Mouse (Mus musculus): ENCODE results near the gene Pebp1.

Pebp1 gene

DNA sequence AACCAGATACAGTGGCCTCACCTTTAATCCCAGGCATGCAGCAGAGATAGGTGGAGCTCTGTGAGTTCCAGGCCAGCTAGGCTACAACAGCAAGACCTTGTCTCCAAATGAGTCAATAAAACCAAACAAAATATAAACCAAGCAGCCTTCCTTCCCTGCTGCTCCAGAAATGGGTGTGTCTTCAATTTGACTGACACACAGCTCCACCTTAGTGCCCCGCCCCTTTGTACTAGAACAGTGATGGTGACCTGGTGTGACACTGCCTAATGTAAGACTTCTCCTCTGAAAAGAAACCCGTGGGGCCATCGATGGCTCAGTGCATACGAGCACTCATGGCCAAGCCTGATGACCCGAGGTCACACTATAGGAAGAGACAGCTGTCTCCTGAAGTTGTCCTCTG is 50.9 kb downstream of the Pebp1 start:
- no peak for DNase-seq

All from layer of hippocampus, adult 9-11 months (tissue).